ENCODE assay signal across 25 mouse cellular contexts in genomic region chr12:50194714-50195113, GRCm38 (mm10).
DNase-seq lines count a peak whose midpoint lies in the region; ATAC-seq and TF ChIP-seq lines count a peak whose summit lies in the region.
"Had no signal": no experiment of that assay in that cellular context is flagged by ENCODE, and none has a peak within 500 bp of the region (broad histone marks: within the 10 kb centered on the region; RNA-seq: fewer than 3 reads in every experiment).

No protein-coding gene starts in this region.

- no peak overlapping the region for H3K4me2 ChIP-seq in hindbrain, embryonic 16.5 days (ENCODE audit: low read length)
- no peak overlapping the region for H3K4me2 ChIP-seq in hindbrain, embryonic 14.5 days (replicated peaks)
- no peak overlapping the region for H3K4me2 ChIP-seq in forebrain, embryonic 12.5 days
- no peak overlapping the region for H3K4me2 ChIP-seq in forebrain, postnatal 0 days (ENCODE audit: low read depth)
- H3K4me2 ChIP-seq in neural tube, embryonic 15.5 days = no peak overlapping the region
- H3K4me2 ChIP-seq: intestine, embryonic 15.5 days; limb, embryonic 15.5 days; liver, embryonic 13.5 days had no signal

- H3K4me3 ChIP-seq in hindbrain, embryonic 16.5 days (ENCODE audit: low read length) = no peak overlapping the region
- H3K4me3 ChIP-seq in hindbrain, embryonic 14.5 days (replicated peaks; ENCODE audit: low read length) = no peak overlapping the region
- no peak overlapping the region for H3K4me3 ChIP-seq in forebrain, embryonic 12.5 days (replicated peaks)
- H3K4me3 ChIP-seq in forebrain, postnatal 0 days (ENCODE audit: low read depth, low read length) = no peak overlapping the region
- no peak overlapping the region for H3K4me3 ChIP-seq in neural tube, embryonic 15.5 days (replicated peaks)
- H3K4me3 ChIP-seq: heart, adult 2 months; hindbrain, embryonic 10.5 days; intestine, embryonic 15.5 days; limb, embryonic 10.5 days; limb, embryonic 15.5 days; liver, embryonic 13.5 days had no signal

- no peak for TF ChIP-seq CTCF in forebrain, postnatal 0 days (IDR thresholded peaks at IDR 0.05; ENCODE audit: low read depth)

- no peaks in the 10 kb centered on the region for H3K9me3 ChIP-seq in hindbrain, embryonic 16.5 days (ENCODE audit: control insufficient read depth, low read length)
- H3K9me3 ChIP-seq in hindbrain, embryonic 14.5 days (ENCODE audit: control insufficient read depth, low read length) = no peaks in the 10 kb centered on the region
- no peaks in the 10 kb centered on the region for H3K9me3 ChIP-seq in forebrain, embryonic 12.5 days
- no peaks in the 10 kb centered on the region for H3K9me3 ChIP-seq in forebrain, postnatal 0 days (ENCODE audit: low read length)
- no peaks in the 10 kb centered on the region for H3K9me3 ChIP-seq in neural tube, embryonic 15.5 days (replicated peaks)
- H3K9me3 ChIP-seq: hindbrain, embryonic 10.5 days; intestine, embryonic 15.5 days; limb, embryonic 10.5 days; limb, embryonic 15.5 days; liver, embryonic 13.5 days had no signal

- no peak overlapping the region for H3K27ac ChIP-seq in hindbrain, embryonic 16.5 days (ENCODE audit: low read depth, low read length)
- H3K27ac ChIP-seq in hindbrain, embryonic 14.5 days = no peak overlapping the region
- peak overlapping the region; percentile 1; the same call in 1 of the 2 replicates for H3K27ac ChIP-seq in forebrain, embryonic 12.5 days
- no peak overlapping the region for H3K27ac ChIP-seq in forebrain, postnatal 0 days (ENCODE audit: low read depth, low read length)
- no peak overlapping the region for H3K27ac ChIP-seq in neural tube, embryonic 15.5 days (replicated peaks)
- H3K27ac ChIP-seq: heart, adult 2 months; hindbrain, embryonic 10.5 days; hindbrain, postnatal 0 days; intestine, embryonic 15.5 days; limb, embryonic 10.5 days; limb, embryonic 15.5 days; liver, embryonic 13.5 days; macrophage had no signal

- DNase-seq in hindbrain, embryonic 14.5 days (ENCODE audit: low spot score) = no peak
- peak; percentile 35 for DNase-seq in forebrain, postnatal 0 days
- no peak for DNase-seq in kidney, postnatal 14 days
- DNase-seq in urinary bladder, adult 2 months (ENCODE audit: low spot score) = no peak
- DNase-seq: adrenal gland, postnatal 14 days; cerebellum, adult 11-12 months; cerebellum, adult 9-11 months; heart, adult 2 months; heart, postnatal 14 days; kidney, adult 2 months; kidney, postnatal 4 days; liver, embryonic 13.5 days; lung, adult 18-20 months; lung, postnatal 10 days; midbrain, embryonic 14.5 days; right cerebral cortex, postnatal 14 days had no signal

- H3K4me1 ChIP-seq in hindbrain, embryonic 16.5 days (ENCODE audit: control insufficient read depth, insufficient read depth, low read depth, low read length) = no peaks in the 10 kb centered on the region
- H3K4me1 ChIP-seq in hindbrain, embryonic 14.5 days (replicated peaks; ENCODE audit: control insufficient read depth, insufficient read depth, low read length) = no peaks in the 10 kb centered on the region; the same call in 1 of the 2 replicates
- peaks cover 25% of the 10 kb centered on the region for H3K4me1 ChIP-seq in forebrain, embryonic 12.5 days
- H3K4me1 ChIP-seq in forebrain, postnatal 0 days (ENCODE audit: insufficient read depth) = peaks cover 17% of the 10 kb centered on the region; the same call in 1 of the 2 replicates
- peaks cover 3% of the 10 kb centered on the region; the same call in 1 of the 2 replicates for H3K4me1 ChIP-seq in neural tube, embryonic 15.5 days
- H3K4me1 ChIP-seq: intestine, embryonic 15.5 days; limb, embryonic 15.5 days; liver, embryonic 13.5 days had no signal

- no peaks in the 10 kb centered on the region for H3K27me3 ChIP-seq in hindbrain, embryonic 16.5 days (replicated peaks; ENCODE audit: control insufficient read depth, insufficient read depth, low read length)
- H3K27me3 ChIP-seq in hindbrain, embryonic 14.5 days (ENCODE audit: control insufficient read depth, insufficient read depth, low read length) = no peaks in the 10 kb centered on the region
- H3K27me3 ChIP-seq in forebrain, embryonic 12.5 days = no peaks in the 10 kb centered on the region
- H3K27me3 ChIP-seq in forebrain, postnatal 0 days (ENCODE audit: insufficient read depth, low read length) = no peaks in the 10 kb centered on the region
- no peaks in the 10 kb centered on the region for H3K27me3 ChIP-seq in neural tube, embryonic 15.5 days (replicated peaks)
- H3K27me3 ChIP-seq: intestine, embryonic 15.5 days; limb, embryonic 15.5 days; liver, embryonic 13.5 days had no signal

- H3K36me3 ChIP-seq in hindbrain, embryonic 16.5 days (ENCODE audit: control insufficient read depth, insufficient read depth, low read length) = no peaks in the 10 kb centered on the region
- no peaks in the 10 kb centered on the region for H3K36me3 ChIP-seq in hindbrain, embryonic 14.5 days (replicated peaks; ENCODE audit: control insufficient read depth, insufficient read depth)
- H3K36me3 ChIP-seq in forebrain, embryonic 12.5 days (replicated peaks) = no peaks in the 10 kb centered on the region
- no peaks in the 10 kb centered on the region for H3K36me3 ChIP-seq in forebrain, postnatal 0 days (ENCODE audit: insufficient read depth)
- H3K36me3 ChIP-seq in neural tube, embryonic 15.5 days = no peaks in the 10 kb centered on the region
- H3K36me3 ChIP-seq: hindbrain, embryonic 10.5 days; intestine, embryonic 15.5 days; limb, embryonic 10.5 days; limb, embryonic 15.5 days; liver, embryonic 13.5 days had no signal

- H3K9ac ChIP-seq in hindbrain, embryonic 16.5 days (ENCODE audit: low read depth, low read length) = no peak overlapping the region
- no peak overlapping the region for H3K9ac ChIP-seq in hindbrain, embryonic 14.5 days
- no peak overlapping the region for H3K9ac ChIP-seq in forebrain, embryonic 12.5 days
- H3K9ac ChIP-seq in forebrain, postnatal 0 days = no peak overlapping the region
- no peak overlapping the region for H3K9ac ChIP-seq in neural tube, embryonic 15.5 days (replicated peaks)
- H3K9ac ChIP-seq: intestine, embryonic 15.5 days; limb, embryonic 15.5 days; liver, embryonic 13.5 days had no signal

- 0 out of 2 replicates have a peak, but pooled peaks have one; percentile 30 for ATAC-seq in hindbrain, embryonic 16.5 days
- ATAC-seq in hindbrain, embryonic 14.5 days (ENCODE audit: low FRiP score) = no peak
- peak; percentile 55 for ATAC-seq in forebrain, embryonic 12.5 days (ENCODE audit: low FRiP score)
- no peak for ATAC-seq in forebrain, postnatal 0 days
- ATAC-seq in neural tube, embryonic 15.5 days (ENCODE audit: low FRiP score) = no peak
- ATAC-seq: hindbrain, postnatal 0 days; intestine, embryonic 15.5 days had no signal

Comparison
In these comparisons a context has a peak if more than half of its experiments do, and no peak if none do; other contexts are left out.
1. ATAC-seq: peak in hindbrain, embryonic 16.5 days (single experiment) and forebrain, embryonic 12.5 days (single experiment); none in hindbrain, embryonic 14.5 days (single experiment), forebrain, postnatal 0 days (single experiment) and neural tube, embryonic 15.5 days (single experiment).